Mouse (Mus musculus) olfactory bulb, adult 2 months (tissue): ENCODE measurements around the gene Olfr651. TPM values are rescaled to one million over a fixed set of nuclear protein-coding genes. Genes with fewer than 3 reads are reported as not detected.

Experiments used
- H3K27ac ChIP-seq: fragments of 200-500 bp; 2 replicates; pipeline ENCODE4 v1.5.1; 2012; ENCODE audit warnings: low read depth, low read length; ENCODE audit not compliant: insufficient read depth
- H3K4me1 ChIP-seq: fragments of 200-500 bp; 2 replicates; pipeline ENCODE4 v1.6.1; 2012; ENCODE audit warnings: low read length; ENCODE audit not compliant: control insufficient read depth, insufficient read depth
- H3K4me3 ChIP-seq: fragments of 200-500 bp; 2 replicates; pipeline ENCODE4 v1.5.1; 2012; ENCODE audit warnings: mild to moderate bottlenecking, low read depth, low read length, moderate library complexity; ENCODE audit not compliant: insufficient read depth
- CTCF ChIP-seq: fragments of 200-500 bp; IDR thresholded peaks from 2 replicates; pipeline ENCODE4 v1.5.1; 2012; ENCODE audit warnings: low read depth, mild to moderate bottlenecking, low read length, moderate library complexity; ENCODE audit not compliant: insufficient read depth
- POLR2A ChIP-seq: fragments of 200-500 bp; IDR thresholded peaks from 2 replicates; pipeline ENCODE4 v1.6.1; 2012; ENCODE audit warnings: mild to moderate bottlenecking, low read depth, low read length, moderate library complexity; ENCODE audit not compliant: insufficient read depth
- WGBS: fragments of 180-500 bp; shearing (Covaris S2); methylation state at CpG from one replicate; pipeline ENCODE4 v1.1.7; 2018; 5-methylcytosine and 5-hydroxymethylcytosine counted together
- polyA plus RNA-seq: library from polyadenylated mRNA; stranded (reverse); fragments of >200 nt; gene quantifications from 2 replicates; pipeline ENCODE4 v1.2.4, GENCODE M21; 2012; ENCODE audit warnings: low replicate concordance; ENCODE audit not compliant: missing spikeins, insufficient read depth, insufficient read length

Gene Olfr651
- polyA plus RNA-seq, 1 experiment: not detected

DNA sequence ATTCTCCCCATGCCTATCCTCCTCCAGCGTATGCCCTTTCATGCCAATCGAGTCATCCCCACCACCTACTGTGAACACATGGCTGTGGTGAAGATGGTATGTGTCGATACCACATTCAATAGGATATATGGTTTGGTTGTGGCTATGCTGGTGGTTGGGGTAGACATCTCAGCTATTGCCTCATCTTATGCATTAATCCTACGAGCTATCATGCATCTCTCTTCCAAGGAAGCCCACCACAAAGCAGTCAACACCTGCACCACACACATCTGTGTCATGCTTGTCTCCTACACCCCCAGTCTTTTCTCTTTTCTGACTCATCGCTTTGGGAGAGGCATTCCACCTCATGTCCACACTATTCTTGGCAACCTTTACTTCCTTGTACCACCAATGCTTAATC lies 38.3 kb downstream of the Olfr651 start:
- 87% methylated on average over 5 of the region's 5 CpGs for WGBS
- Histone ChIP-seq H3K27ac (no peak overlapping the region), H3K4me3 (no peak overlapping the region), H3K4me1 (no peaks in the 10 kb centered on the region)
- no peak for TF ChIP-seq CTCF
- no peak for TF ChIP-seq POLR2A

- TF ChIP-seq POLR2A (no peak), CTCF (no peak)
- 86% methylated on average over 2 of the region's 2 CpGs for WGBS
- Histone ChIP-seq H3K4me1 (no peaks in the 10 kb centered on the region), H3K27ac (no peak within 1 kb of the TSS), H3K4me3 (no peak within 1 kb of the TSS)
Observed at GRCm38 (mm10) chr7:104601679-104602078, 51.7 kb downstream of the Olfr651 start, which contains the start of gene Olfr655. TSS of gene Olfr655 (minus strand) at chr7:104601779.

DNA sequence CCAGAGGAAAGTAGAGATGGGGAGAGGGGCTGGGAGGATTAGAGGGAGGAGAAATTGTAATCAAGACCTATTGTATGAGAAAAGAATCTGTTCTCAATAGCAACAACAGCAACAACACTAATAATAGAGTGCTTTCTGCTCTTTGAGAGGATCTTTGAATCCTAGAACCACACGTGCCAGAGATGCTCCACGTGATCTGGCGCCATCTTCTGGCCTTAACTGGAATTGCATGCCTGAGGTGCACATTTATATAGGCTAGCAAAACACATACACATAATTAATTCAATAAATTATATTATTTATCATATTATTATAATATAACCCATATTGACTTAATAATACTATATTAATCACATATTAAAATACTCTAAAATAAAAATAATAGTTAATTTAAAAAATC lies 53.2 kb downstream of the Olfr651 start:
- H3K27ac ChIP-seq: no peak overlapping the region
- H3K4me1 ChIP-seq: no peaks in the 10 kb centered on the region
- WGBS: 4% methylated on average over 3 of the region's 3 CpGs
- no peak overlapping the region for H3K4me3 ChIP-seq
- TF ChIP-seq CTCF (no peak), POLR2A (no peak)

Other genes with a start within 250 kb of the Olfr651 start
- gene Trim12a, start 234.7 kb upstream of the Olfr651 start, polyA plus RNA-seq: not detected in 2 replicates
- not detected in 2 replicates for gene Trim34b, start 220.7 kb upstream of the Olfr651 start, polyA plus RNA-seq
- gene Trim12c, start 196.8 kb upstream of the Olfr651 start, polyA plus RNA-seq: not detected in 2 replicates
- gene Trim30b, start 180.2 kb upstream of the Olfr651 start, polyA plus RNA-seq: not detected in 2 replicates
- gene Trim30c, start 149.3 kb upstream of the Olfr651 start, polyA plus RNA-seq: not detected in 2 replicates
- gene Trim30a, start 84.9 kb upstream of the Olfr651 start, polyA plus RNA-seq: not detected in 2 replicates
- not detected in 2 replicates for gene Trim30d, start 42.3 kb upstream of the Olfr651 start, polyA plus RNA-seq
- not detected in 2 replicates for gene Olfr652, start 10.8 kb downstream of the Olfr651 start, polyA plus RNA-seq
- not detected in 2 replicates for gene Olfr653, start 27.2 kb downstream of the Olfr651 start, polyA plus RNA-seq
- gene Olfr654, start 36.9 kb downstream of the Olfr651 start, polyA plus RNA-seq: not detected in 2 replicates
- gene Olfr655, start 51.6 kb downstream of the Olfr651 start, polyA plus RNA-seq: not detected in 2 replicates
- not detected in 2 replicates for gene Olfr656, start 63.8 kb downstream of the Olfr651 start, polyA plus RNA-seq
- not detected in 2 replicates for gene Olfr657, start 74.7 kb downstream of the Olfr651 start, polyA plus RNA-seq
- gene Olfr658, start 97.2 kb downstream of the Olfr651 start, polyA plus RNA-seq: not detected in 2 replicates
- gene Olfr659, start 116.6 kb downstream of the Olfr651 start, polyA plus RNA-seq: not detected in 2 replicates
- not detected in 2 replicates for gene Olfr661, start 136.4 kb downstream of the Olfr651 start, polyA plus RNA-seq
- not detected in 2 replicates for gene Usp17le, start 227.3 kb downstream of the Olfr651 start, polyA plus RNA-seq